Mouse (Mus musculus) kidney, adult 2 months (tissue): ENCODE data around the gene Cecr2. TPM values are rescaled to one million over a fixed set of nuclear protein-coding genes. Genes with fewer than 3 reads are reported as not detected.

Experiments
- DNase-seq: peaks from one replicate; pipeline ENCODE4 v3.0.0; 2021
- H3K27ac ChIP-seq: fragments of 200-500 bp; 2 replicates; pipeline ENCODE4 v1.5.1; 2012; ENCODE audit warnings: low read depth, low read length, control low read depth, inconsistent platforms; ENCODE audit not compliant: insufficient read depth
- H3K27me3 ChIP-seq: fragments of 200-500 bp; replicated peaks from 2 replicates; pipeline ENCODE4 v1.6.1; 2012; ENCODE audit warnings: mild to moderate bottlenecking, moderate library complexity, low read length, inconsistent platforms; ENCODE audit not compliant: control insufficient read depth, insufficient read depth
- H3K36me3 ChIP-seq: fragments of 200-500 bp; 2 replicates; pipeline ENCODE4 v1.6.1; 2012; ENCODE audit warnings: mild to moderate bottlenecking, moderate library complexity, low read length, inconsistent platforms; ENCODE audit not compliant: control insufficient read depth, insufficient read depth
- H3K4me1 ChIP-seq: fragments of 200-500 bp; 2 replicates; pipeline ENCODE4 v1.6.1; 2011; ENCODE audit warnings: low read length; ENCODE audit not compliant: control insufficient read depth, insufficient read depth
- H3K4me3 ChIP-seq: fragments of 200-500 bp; 2 replicates; pipeline ENCODE4 v1.5.1; 2011; ENCODE audit warnings: mild to moderate bottlenecking, low read depth, low read length, control low read depth; ENCODE audit not compliant: insufficient read depth
- CTCF ChIP-seq: fragments of 200-500 bp; conservative IDR thresholded peaks from 2 replicates; pipeline ENCODE4 v1.5.1; 2011; ENCODE audit warnings: low read depth, mild to moderate bottlenecking, control low read depth, low read length, moderate library complexity, mixed read lengths; ENCODE audit not compliant: insufficient read depth, insufficient read length
- POLR2A ChIP-seq: fragments of 200-500 bp; IDR thresholded peaks from one replicate; pipeline ENCODE4 v1.6.1; 2011; ENCODE audit warnings: low read depth, low read length, control low read depth
- WGBS: fragments of 180-500 bp; shearing (Covaris S2); methylation state at CpG from one replicate; pipeline ENCODE4 v1.1.7; 2018; 5-methylcytosine and 5-hydroxymethylcytosine counted together
- polyA plus RNA-seq: library from polyadenylated mRNA; depleted of rRNA; stranded (reverse); fragments of >200 nt; gene quantifications from 2 replicates; pipeline ENCODE4 v1.2.3, GENCODE M21; 2012

Cecr2 gene
- polyA plus RNA-seq, 1 experiment, result 4.4 TPM

DNA sequence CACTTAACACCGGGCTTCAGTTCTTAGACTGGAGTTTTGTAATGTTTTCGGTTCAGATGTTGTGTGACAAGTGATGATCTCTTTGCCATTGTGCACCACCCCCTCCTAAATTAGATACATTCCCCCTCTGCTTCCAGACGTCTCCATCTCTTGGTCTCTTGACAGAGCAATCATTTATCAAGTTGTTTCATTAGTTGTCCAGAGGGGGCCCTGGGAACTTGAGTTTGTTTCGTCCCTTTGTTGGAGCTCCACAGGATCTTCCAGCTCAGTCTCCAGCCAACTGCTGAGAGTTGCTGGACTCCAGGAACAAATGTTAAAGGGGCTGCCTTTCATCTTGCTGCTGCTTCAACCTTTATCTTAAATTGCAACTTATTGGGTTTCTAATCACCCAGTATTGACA is 34.1 kb downstream of the Cecr2 start:
- TF ChIP-seq POLR2A (no peak), CTCF (no peak)
- no peak overlapping the region for H3K27ac ChIP-seq
- no peaks in the 10 kb centered on the region; the same call in 1 of the 2 replicates for H3K4me1 ChIP-seq
- WGBS, result 28% methylated on average over 4 of the region's 4 CpGs
- H3K27me3 ChIP-seq, result no peaks in the 10 kb centered on the region
- DNase-seq, result no peak
- no peaks in the 10 kb centered on the region for H3K36me3 ChIP-seq
- H3K4me3 ChIP-seq, result no peak overlapping the region

DNA sequence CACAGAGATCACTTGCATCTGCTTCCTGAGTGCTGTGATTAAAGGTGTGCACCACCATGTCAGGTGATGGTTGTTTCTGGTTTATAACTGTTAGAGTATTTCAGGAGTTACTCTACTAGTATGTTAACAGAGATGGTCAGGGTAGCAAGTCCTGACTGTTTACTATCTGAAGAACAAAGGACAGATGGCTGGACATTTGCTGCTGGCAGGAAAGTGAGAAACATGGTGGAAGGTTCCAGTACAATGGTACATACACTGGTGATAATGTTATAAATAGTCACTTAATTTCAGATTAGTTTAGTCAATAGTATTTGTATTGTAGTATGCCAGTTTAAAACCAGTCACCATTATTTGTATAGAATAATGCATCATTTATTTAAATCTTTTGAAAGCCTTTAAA is 38.2 kb downstream of the Cecr2 start:
- no peaks in the 10 kb centered on the region for H3K27me3 ChIP-seq
- no peaks in the 10 kb centered on the region for H3K36me3 ChIP-seq
- no peak for TF ChIP-seq CTCF
- TF ChIP-seq POLR2A, result no peak
- H3K4me3 ChIP-seq, result no peak overlapping the region
- DNase-seq, result no peak
- H3K27ac ChIP-seq, result no peak overlapping the region
- H3K4me1 ChIP-seq, result no peaks in the 10 kb centered on the region

DNA sequence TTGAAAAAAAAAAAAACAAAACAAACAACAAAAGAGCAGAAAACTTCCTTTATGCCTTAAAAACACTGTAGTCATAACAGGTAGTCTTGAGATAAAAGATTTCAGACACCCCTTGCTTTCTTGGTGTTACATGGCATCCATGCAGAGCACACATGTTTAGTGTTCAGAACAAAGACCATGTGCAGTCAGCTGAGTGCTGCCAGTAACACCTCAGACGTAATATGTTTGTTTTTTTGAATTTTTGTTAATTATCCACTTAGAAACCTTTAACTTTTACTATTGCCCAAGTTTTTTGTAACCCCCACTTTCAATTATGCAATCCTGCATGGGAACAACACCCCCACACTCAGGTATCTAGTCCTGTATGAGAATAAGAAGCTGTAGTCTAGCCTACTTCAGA is 42.6 kb downstream of the Cecr2 start:
- H3K4me1 ChIP-seq, result no peaks in the 10 kb centered on the region
- WGBS, result 51% methylated on average over 1 of the region's 1 CpGs
- peak; percentile 33 for DNase-seq

DNA sequence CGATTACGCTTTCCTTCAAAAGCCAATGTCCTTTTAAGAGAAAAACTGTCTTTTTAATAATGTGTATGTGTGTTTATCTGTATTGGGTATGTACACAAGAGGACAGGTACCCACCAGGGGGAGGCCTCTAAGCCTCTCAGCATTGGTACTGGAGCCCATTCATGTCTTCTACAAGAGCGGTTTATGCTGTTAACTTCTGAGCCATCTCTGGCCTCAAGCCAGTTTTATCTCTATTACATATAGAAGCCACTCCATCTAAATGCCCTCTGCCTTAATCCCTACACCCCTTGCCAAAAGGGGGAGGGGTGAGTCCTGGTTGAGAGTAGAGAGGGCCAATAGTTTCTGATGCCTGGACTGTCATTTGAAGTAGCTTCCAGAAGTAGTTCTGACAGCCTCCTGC is 48.6 kb downstream of the Cecr2 start:
- H3K27ac ChIP-seq, result no peak overlapping the region

More for the DNA sequence above, 42.6 kb downstream of the Cecr2 start:
- H3K27me3 ChIP-seq, result no peaks in the 10 kb centered on the region
- H3K36me3 ChIP-seq, result no peaks in the 10 kb centered on the region
- no peak overlapping the region for H3K4me3 ChIP-seq
- TF ChIP-seq CTCF (no peak), POLR2A (no peak)
- no peak overlapping the region for H3K27ac ChIP-seq

DNA sequence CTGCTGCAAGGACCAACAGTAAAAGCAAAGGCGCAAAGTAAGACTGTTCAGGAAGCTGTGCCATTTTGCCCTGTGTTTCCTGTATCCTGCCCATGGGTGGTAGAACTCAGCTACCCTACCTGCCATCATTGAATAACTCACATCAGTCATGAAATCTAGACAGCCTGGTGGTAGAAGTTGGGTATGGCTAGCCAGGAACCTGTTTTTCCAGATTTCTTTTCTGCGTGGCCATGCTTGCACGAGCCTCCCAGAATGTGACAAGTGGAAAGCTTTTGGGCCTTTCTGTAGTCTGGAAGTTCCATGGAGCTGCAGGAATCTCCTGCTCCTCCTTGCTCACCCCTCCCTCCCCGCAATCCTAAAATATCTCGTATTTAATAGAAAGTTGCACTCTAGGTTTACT is 49.1 kb downstream of the Cecr2 start:
- H3K36me3 ChIP-seq, result no peaks in the 10 kb centered on the region
- TF ChIP-seq CTCF (no peak), POLR2A (no peak)
- no peak for DNase-seq
- no peak overlapping the region for H3K4me3 ChIP-seq
- no peak overlapping the region for H3K27ac ChIP-seq
- no peaks in the 10 kb centered on the region for H3K4me1 ChIP-seq
- no peaks in the 10 kb centered on the region for H3K27me3 ChIP-seq
- WGBS, result 75% methylated on average over 5 of the region's 5 CpGs

More for the DNA sequence above, 48.6 kb downstream of the Cecr2 start:
- no peak for TF ChIP-seq POLR2A
- TF ChIP-seq CTCF, result no peak
- WGBS, result 92% methylated on average over 3 of the region's 3 CpGs
- H3K27me3 ChIP-seq, result no peaks in the 10 kb centered on the region
- H3K4me1 ChIP-seq, result no peaks in the 10 kb centered on the region
- no peak overlapping the region for H3K4me3 ChIP-seq
- no peaks in the 10 kb centered on the region for H3K36me3 ChIP-seq
- DNase-seq, result no peak

DNA sequence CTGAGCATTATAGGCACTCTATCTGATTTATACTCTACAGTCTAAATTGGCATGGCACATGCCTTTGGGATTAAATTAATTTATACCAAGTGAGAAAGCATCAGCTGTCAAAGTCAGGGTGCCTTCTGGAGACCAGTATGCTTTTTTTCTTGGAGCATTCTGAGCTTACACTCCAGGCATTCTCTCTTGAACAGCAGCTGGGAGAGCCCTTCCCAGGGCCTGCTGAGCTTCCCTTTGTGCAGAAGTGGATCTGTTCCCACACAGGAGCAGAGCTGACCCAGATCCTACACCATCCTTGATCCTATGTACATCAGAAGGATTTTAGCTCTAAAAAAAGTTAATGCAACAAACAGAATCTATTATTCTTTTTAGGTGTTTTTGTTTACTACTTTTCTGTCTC is 49.7 kb downstream of the Cecr2 start:
- no peak for TF ChIP-seq CTCF
- H3K27me3 ChIP-seq, result no peaks in the 10 kb centered on the region
- H3K27ac ChIP-seq, result no peak overlapping the region
- H3K4me1 ChIP-seq, result no peaks in the 10 kb centered on the region
- no peaks in the 10 kb centered on the region for H3K36me3 ChIP-seq
- no peak overlapping the region for H3K4me3 ChIP-seq
- DNase-seq, result no peak

DNA sequence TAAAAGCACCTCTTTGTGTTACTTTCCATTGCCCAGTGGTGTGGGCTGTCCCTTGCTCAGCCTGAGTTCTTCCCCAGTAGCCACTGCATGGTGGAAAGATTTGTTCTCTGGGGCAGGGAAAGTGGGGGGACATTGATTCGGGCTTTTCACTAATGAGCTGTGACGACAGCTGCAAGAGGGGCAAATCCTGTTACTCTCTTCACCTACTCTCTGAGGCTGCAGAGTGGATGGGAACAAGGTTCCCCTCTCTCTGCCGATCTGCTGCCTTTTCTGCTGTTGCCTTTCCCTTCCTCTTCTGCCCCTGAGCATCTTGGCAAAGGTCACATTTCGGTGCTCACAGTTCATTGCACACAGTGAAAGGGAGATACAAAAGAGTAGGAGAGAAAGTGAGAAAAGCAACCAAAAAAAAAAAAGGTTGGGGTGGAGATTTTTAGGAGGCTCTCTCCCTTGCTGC is 50.4 kb downstream of the Cecr2 start:
- no peak overlapping the region for H3K4me3 ChIP-seq
- no peak overlapping the region for H3K27ac ChIP-seq
- peak; percentile 39 for DNase-seq
- H3K36me3 ChIP-seq, result no peaks in the 10 kb centered on the region
- H3K4me1 ChIP-seq, result no peaks in the 10 kb centered on the region
- WGBS, result 13% methylated on average over 4 of the region's 4 CpGs
- TF ChIP-seq CTCF (no peak), POLR2A (no peak)
- no peaks in the 10 kb centered on the region for H3K27me3 ChIP-seq

DNA sequence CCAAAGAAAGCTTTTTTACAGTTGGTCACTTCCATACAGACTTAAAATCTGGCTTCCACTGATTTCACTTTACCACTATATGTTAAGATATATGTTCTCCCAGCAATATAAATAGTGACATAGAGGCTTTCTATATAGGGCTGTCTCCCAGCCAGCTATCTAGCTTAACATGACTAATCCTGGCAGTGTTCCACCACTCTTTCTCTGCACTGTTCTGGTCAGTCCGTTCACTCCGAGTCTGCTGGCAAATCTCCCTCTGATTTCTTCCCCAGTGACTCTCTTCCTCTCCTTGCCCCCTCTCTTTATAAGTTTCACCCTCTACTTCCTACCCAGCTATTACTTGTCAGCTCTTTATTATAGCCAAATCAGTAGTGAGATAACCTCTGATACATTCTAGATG is 59.8 kb downstream of the Cecr2 start:
- no peaks in the 10 kb centered on the region for H3K27me3 ChIP-seq
- no peak overlapping the region for H3K4me3 ChIP-seq
- DNase-seq, result no peak
- 25% methylated on average over 2 of the region's 2 CpGs for WGBS
- H3K27ac ChIP-seq, result no peak overlapping the region
- H3K36me3 ChIP-seq, result no peaks in the 10 kb centered on the region
- TF ChIP-seq CTCF (no peak), POLR2A (no peak)
- H3K4me1 ChIP-seq, result peaks cover 5% of the 10 kb centered on the region; the same call in 1 of the 2 replicates
